Mouse (Mus musculus) heart, embryonic 11.5 days (tissue): ENCODE data around the gene Csrp1. TPM values are rescaled to one million over a fixed set of nuclear protein-coding genes. Genes with fewer than 3 reads are reported as not detected.

Experiments used
- polyA plus RNA-seq: library from polyadenylated mRNA; unstranded; fragments of >200 nt; fragmentation: Nextera tagmentation; extraction: Ambion mirVana; gene quantifications from 2 replicates; pipeline ENCODE4 v1.2.1, GENCODE M21; 2014

Csrp1 gene
- polyA plus RNA-seq, 1 experiment from 2014 or later, result 183 TPM

Other genes with a start within 250 kb of the Csrp1 start
- gene Nav1, start 112.8 kb upstream of the Csrp1 start, polyA plus RNA-seq, result 25.2 and 30.8 TPM in 2 replicates
- gene Phlda3, start 46.1 kb downstream of the Csrp1 start, polyA plus RNA-seq, result 61.5 and 68.1 TPM in 2 replicates
- gene Tnni1, start 59.4 kb downstream of the Csrp1 start, polyA plus RNA-seq, result 3,442 and 3,640 TPM in 2 replicates
- 2.3 and 3.1 TPM in 2 replicates for gene Lad1, start 98.5 kb downstream of the Csrp1 start, polyA plus RNA-seq
- gene Tnnt2, start 116.3 kb downstream of the Csrp1 start, polyA plus RNA-seq, result 3,916 and 3,947 TPM in 2 replicates
- 0.03 TPM in 1 of 2 replicates, not detected in the other for gene Pkp1, start 199.1 kb downstream of the Csrp1 start, polyA plus RNA-seq